Mouse (Mus musculus): ENCODE measurements around the gene Hrk. TPM values are rescaled to one million over a fixed set of nuclear protein-coding genes. Genes with fewer than 3 reads are reported as not detected.

Gene Hrk
- polyA plus RNA-seq, 1 experiment from 2014 or later = not detected

DNA sequence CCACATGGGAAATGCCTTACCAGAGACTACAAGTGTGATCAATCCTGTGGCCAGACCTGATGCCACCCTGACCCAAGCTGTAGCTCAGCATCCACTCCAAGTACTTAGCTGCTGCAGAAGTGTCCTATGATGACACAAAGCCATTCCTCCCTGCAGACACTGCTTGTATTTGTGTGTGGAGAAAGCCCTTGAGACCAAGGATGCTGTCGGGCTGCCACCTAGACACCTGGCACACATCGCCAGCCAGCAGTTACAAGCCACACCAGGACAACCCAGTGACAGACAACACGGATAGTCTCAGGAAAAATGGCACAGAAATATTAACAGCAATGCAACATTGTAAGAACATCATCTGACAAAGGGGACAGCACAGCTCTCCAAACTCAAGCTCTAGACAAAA is 19.0 kb upstream of the Hrk start:
- Histone ChIP-seq H3K27me3 (ENCODE audit: insufficient read depth, low read length) (no peaks in the 10 kb centered on the region), H3K4me3 (ENCODE audit: low read depth, low read length) (no peak overlapping the region), H3K4me1 (ENCODE audit: insufficient read depth) (no peaks in the 10 kb centered on the region), H3K36me3 (ENCODE audit: insufficient read depth) (peaks cover 26% of the 10 kb centered on the region), H3K9me3 (ENCODE audit: low read depth, low read length) (no peaks in the 10 kb centered on the region), H3K9ac (no peak overlapping the region), H3K27ac (ENCODE audit: low read depth) (no peak overlapping the region), H3K4me2 (no peak overlapping the region)
- no peak for ATAC-seq (ENCODE audit: insufficient read depth)
- 88% methylated on average over 3 of the region's 3 CpGs for WGBS
- no peak for DNase-seq
- TF ChIP-seq CTCF (IDR thresholded peaks at IDR 0.05; ENCODE audit: low read depth) = no peak

DNA sequence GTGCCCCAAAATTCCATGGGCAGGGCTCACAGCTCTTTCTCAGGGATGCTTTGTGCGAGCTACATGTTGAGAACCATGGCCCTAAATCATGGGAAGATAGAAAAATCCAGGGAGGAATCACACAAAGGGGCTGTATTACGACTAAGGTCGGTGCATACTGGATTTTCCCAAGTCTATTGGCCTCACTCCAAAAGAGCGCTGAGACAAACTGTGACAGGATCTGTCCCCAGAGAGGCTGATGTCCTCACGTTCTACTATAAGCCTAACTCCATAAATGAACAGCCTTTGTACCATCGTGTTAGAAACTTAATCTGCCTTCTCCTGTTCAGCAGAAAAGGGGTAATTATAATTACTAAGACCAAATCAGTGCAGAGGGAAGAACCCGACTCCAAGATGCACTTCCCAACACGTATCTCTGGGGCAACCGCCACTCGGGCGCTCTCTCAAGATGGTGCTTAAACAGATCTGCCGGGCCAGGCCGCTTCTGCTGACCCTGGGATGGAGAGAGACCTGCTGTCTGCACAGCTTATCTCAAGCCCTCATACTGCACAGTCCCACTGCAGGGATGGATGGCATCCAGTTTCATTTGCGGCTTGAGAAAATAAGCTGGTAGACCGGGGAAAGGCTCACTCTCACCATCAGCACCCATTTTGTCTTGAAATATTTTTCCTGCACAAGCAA is 18.3 kb upstream of the Hrk start:
- TF ChIP-seq CTCF (IDR thresholded peaks at IDR 0.05; ENCODE audit: low read depth) = no peak
- 60% methylated on average over 15 of the region's 15 CpGs for WGBS
- Histone ChIP-seq H3K36me3 (ENCODE audit: insufficient read depth) (peaks cover 20% of the 10 kb centered on the region), H3K4me3 (ENCODE audit: low read depth, low read length) (no peak overlapping the region), H3K4me2 (no peak overlapping the region), H3K9me3 (ENCODE audit: low read depth, low read length) (no peaks in the 10 kb centered on the region), H3K27ac (ENCODE audit: low read depth) (no peak overlapping the region), H3K9ac (no peak overlapping the region), H3K27me3 (ENCODE audit: insufficient read depth, low read length) (no peaks in the 10 kb centered on the region), H3K4me1 (ENCODE audit: insufficient read depth) (no peaks in the 10 kb centered on the region)
- ATAC-seq (ENCODE audit: insufficient read depth) = no peak
- DNase-seq = peak; percentile 71

DNA sequence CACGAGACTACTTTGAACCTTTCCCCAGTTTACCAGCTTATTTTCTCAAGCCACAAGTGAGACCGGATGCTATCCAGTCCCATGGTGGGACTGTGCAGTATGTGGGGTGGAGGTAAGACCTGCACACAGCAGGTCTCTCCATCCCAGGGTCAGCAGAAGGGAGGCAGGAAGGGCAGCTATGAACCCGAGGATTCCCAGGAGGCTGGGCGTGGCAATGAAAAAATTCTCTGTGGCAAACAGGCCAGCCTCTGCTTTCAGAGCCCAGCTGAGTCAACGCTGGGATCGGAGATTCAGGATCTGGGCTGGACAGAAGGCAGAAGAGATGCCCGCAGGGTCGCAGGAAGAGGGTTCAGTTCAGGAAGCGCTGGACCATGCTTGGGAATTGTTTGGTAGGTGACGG is 17.2 kb upstream of the Hrk start:
- no peak overlapping the region for H3K4me3 ChIP-seq (ENCODE audit: low read depth, low read length)
- H3K27me3 ChIP-seq (ENCODE audit: insufficient read depth, low read length) = no peaks in the 10 kb centered on the region
- no peaks in the 10 kb centered on the region for H3K4me1 ChIP-seq (ENCODE audit: insufficient read depth)
- no peaks in the 10 kb centered on the region for H3K9me3 ChIP-seq (ENCODE audit: low read depth, low read length)
- H3K27ac ChIP-seq (ENCODE audit: low read depth) = no peak overlapping the region
- H3K4me2 ChIP-seq = no peak overlapping the region
- H3K9ac ChIP-seq = no peak overlapping the region
- no peak for TF ChIP-seq CTCF (IDR thresholded peaks at IDR 0.05; ENCODE audit: low read depth)
- peaks cover 12% of the 10 kb centered on the region for H3K36me3 ChIP-seq (ENCODE audit: insufficient read depth)
- DNase-seq (no peak), ATAC-seq (ENCODE audit: insufficient read depth) (no peak)
- WGBS = 75% methylated on average over 10 of the region's 10 CpGs

DNA sequence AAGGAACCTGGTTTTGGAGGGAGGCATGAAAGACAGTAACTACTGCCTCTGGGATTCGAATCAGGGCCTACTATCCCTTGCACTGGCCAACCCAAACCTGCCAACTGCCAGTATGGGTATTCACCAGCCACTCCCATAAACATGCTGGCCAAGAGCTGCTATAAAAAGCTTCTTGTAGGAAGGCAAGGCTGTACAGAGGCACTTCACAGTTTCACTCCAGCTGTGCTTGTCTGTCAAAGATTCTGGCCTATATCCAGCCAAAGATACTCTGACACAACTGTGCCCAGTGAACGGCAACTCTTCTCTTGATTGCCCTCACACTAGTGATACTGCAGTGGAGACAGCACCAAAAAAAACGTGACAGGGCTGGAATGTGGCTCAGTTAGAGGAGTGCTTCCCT is 14.7 kb upstream of the Hrk start:
- ATAC-seq (ENCODE audit: insufficient read depth) (no peak), DNase-seq (no peak)
- Histone ChIP-seq H3K9ac (no peak overlapping the region), H3K27ac (ENCODE audit: low read depth) (no peak overlapping the region), H3K36me3 (ENCODE audit: insufficient read depth) (peaks cover 6% of the 10 kb centered on the region; the same call in 1 of the 2 replicates), H3K4me2 (no peak overlapping the region), H3K27me3 (ENCODE audit: insufficient read depth, low read length) (no peaks in the 10 kb centered on the region), H3K9me3 (ENCODE audit: low read depth, low read length) (no peaks in the 10 kb centered on the region), H3K4me1 (ENCODE audit: insufficient read depth) (0 out of 2 replicates have a peak, but pooled peaks cover 2% of the 10 kb centered on the region), H3K4me3 (ENCODE audit: low read depth, low read length) (no peak overlapping the region)
- 81% methylated on average over 3 of the region's 3 CpGs for WGBS
- TF ChIP-seq CTCF (IDR thresholded peaks at IDR 0.05; ENCODE audit: low read depth) = no peak

DNA sequence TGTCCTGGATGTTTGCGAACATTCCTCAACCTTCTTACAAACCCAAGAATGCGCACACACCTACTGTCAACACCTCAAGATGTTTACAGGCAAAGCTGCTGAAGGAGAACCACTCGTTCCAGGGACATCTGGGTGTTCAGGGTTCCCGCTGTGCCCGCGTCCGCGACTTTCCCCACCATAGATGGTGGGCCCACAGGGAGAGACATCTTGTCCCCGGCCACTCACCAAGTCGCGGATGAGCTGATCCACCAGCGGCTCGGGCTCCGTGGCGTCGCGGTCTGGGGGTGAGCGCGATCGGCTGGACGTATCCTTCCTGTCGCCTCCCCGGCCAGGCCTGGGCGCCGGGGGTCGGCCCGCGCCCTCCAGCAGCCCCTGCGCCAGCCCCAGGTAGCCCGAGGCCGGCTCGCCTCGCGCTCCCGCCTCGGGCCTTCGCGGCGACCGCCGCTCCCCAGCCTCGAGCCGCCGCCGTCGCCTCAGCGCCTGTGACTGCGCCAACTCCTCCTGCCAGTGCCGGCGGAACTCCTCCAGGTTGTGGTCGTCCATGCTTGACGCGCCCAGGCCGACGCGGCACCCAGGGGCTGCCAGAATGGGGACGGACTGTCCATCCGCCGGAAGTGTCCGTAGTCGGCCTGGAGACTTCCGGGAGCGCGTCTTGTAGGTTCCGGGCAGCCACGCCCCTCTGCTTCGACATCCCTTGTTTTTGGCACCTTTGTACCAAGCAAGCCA is 9.4 kb upstream of the Hrk start, which contains the start of gene Fbxw8:
Gene Fbxw8, minus strand, starts transcription at position 626 of the 726 bp plus-strand sequence.
- WGBS = under 1% methylated on average over 67 of the region's 67 CpGs
- Histone ChIP-seq H3K4me1 (ENCODE audit: insufficient read depth) (peaks cover 8% of the 10 kb centered on the region; the same call in 1 of the 2 replicates), H3K4me3 (ENCODE audit: low read depth, low read length) (peak within 1 kb of the TSS; percentile 89), H3K27me3 (ENCODE audit: insufficient read depth, low read length) (no peaks in the 10 kb centered on the region), H3K4me2 (peak within 1 kb of the TSS; percentile 74), H3K36me3 (ENCODE audit: insufficient read depth) (peaks cover 6% of the 10 kb centered on the region; the same call in 1 of the 2 replicates), H3K27ac (ENCODE audit: low read depth) (peak within 1 kb of the TSS; percentile 60), H3K9me3 (ENCODE audit: low read depth, low read length) (no peaks in the 10 kb centered on the region), H3K9ac (peak within 1 kb of the TSS; percentile 86)
- TF ChIP-seq CTCF (IDR thresholded peaks at IDR 0.05; ENCODE audit: low read depth) = no peak
- ATAC-seq (ENCODE audit: insufficient read depth) (peak; percentile 90), DNase-seq (peak; percentile 94)

DNA sequence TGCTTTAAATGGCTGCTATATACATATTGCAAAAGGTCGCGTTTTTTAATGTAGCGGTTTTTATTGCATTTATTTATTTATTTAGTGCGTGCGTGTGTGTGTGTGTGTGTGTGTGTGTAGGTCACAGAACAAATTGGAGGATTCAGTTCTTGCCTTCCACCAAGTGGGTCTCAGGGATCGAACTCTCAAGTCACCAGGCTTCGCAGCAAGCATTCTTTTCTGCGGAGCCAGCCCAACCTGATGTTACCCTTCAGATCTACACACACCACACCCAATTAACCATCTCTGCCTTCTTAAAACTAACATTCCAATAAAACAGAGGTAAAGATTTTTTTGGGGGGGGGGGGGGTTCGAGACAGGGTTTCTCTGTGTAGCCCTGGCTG is 8.9 kb upstream of the Hrk start:
- Histone ChIP-seq H3K36me3 (ENCODE audit: insufficient read depth) (peaks cover 4% of the 10 kb centered on the region; the same call in 1 of the 2 replicates), H3K9me3 (ENCODE audit: low read depth, low read length) (no peaks in the 10 kb centered on the region), H3K4me3 (ENCODE audit: low read depth, low read length) (peak overlapping the region; percentile 89), H3K27me3 (ENCODE audit: insufficient read depth, low read length) (no peaks in the 10 kb centered on the region), H3K9ac (peak overlapping the region; percentile 86), H3K27ac (ENCODE audit: low read depth) (no peak overlapping the region), H3K4me2 (peak overlapping the region; percentile 74), H3K4me1 (ENCODE audit: insufficient read depth) (peaks cover 8% of the 10 kb centered on the region; the same call in 1 of the 2 replicates)
- no peak for TF ChIP-seq CTCF (IDR thresholded peaks at IDR 0.05; ENCODE audit: low read depth)
- no peak for ATAC-seq (ENCODE audit: insufficient read depth)
- DNase-seq = no peak
- WGBS = 14% methylated on average over 9 of the region's 9 CpGs

DNA sequence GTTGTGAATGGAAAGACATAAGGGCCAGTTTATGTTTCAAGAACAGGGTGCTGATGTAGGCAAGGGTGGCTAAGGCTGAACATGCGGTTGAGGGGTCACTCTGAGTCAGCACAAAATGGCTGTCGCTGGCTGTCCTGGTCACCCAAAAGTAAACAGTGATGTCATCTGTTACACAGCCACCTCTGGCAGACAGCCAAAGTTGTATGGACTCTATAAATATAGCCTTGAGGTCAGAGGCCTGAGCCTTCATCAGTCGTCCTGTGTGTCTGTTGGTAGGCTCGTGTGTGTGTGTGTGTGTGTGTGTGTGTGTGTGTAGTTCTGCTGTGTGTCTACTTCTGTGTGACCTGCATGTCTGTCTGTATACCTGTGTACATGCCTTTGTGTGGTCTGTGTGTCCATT is 7.5 kb upstream of the Hrk start:
- no peak overlapping the region for H3K27ac ChIP-seq (ENCODE audit: low read depth)
- ATAC-seq (ENCODE audit: insufficient read depth) = no peak
- no peak overlapping the region for H3K4me3 ChIP-seq (ENCODE audit: low read depth, low read length)
- H3K4me2 ChIP-seq = no peak overlapping the region
- no peak for TF ChIP-seq CTCF (IDR thresholded peaks at IDR 0.05; ENCODE audit: low read depth)
- DNase-seq = peak; percentile 81
- no peaks in the 10 kb centered on the region for H3K9me3 ChIP-seq (ENCODE audit: low read depth, low read length)
- H3K36me3 ChIP-seq (ENCODE audit: insufficient read depth) = no peaks in the 10 kb centered on the region; the same call in 1 of the 2 replicates
- H3K4me1 ChIP-seq (ENCODE audit: insufficient read depth) = peaks cover 8% of the 10 kb centered on the region; the same call in 1 of the 2 replicates
- WGBS = 12% methylated on average over 4 of the region's 4 CpGs
- H3K9ac ChIP-seq = no peak overlapping the region
- 0 out of 2 replicates have a peak, but pooled peaks cover 3% of the 10 kb centered on the region for H3K27me3 ChIP-seq (ENCODE audit: insufficient read depth, low read length)
